Mouse (Mus musculus): Measurements from ENCODE around the gene Thtpa.

Thtpa gene

DNA sequence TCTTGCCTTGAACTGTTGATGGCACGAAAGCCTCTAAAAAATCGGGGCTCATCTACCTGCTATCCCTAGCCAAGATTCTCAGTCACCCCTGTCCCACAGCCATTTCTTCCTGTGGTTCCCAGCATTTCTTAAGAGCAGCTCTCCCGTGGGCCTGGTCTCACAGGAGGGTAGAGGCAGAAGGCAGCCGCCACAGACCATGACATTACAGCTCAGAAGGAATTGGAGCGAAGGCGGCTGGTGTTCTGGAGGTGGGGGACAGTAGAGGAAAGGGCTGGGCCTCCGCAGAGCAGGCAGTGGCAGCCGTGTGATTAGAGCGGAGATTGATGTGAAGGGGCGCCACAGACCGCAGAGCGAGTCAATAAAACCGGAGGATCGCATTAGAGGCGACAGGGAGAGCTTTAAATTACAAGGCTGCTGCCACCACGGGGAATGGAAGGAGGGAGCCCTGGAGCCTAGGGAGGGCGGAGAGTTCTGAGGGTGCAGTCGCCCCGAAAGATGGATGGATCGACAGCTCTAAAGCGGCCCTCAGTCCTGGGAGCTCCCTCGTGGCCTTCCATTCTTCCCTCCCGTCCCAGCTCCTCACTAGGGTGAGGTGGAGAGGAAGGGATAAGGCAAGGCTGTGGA lies 16.1 kb upstream of the Thtpa start:
- DNase-seq, result no peak

DNA sequence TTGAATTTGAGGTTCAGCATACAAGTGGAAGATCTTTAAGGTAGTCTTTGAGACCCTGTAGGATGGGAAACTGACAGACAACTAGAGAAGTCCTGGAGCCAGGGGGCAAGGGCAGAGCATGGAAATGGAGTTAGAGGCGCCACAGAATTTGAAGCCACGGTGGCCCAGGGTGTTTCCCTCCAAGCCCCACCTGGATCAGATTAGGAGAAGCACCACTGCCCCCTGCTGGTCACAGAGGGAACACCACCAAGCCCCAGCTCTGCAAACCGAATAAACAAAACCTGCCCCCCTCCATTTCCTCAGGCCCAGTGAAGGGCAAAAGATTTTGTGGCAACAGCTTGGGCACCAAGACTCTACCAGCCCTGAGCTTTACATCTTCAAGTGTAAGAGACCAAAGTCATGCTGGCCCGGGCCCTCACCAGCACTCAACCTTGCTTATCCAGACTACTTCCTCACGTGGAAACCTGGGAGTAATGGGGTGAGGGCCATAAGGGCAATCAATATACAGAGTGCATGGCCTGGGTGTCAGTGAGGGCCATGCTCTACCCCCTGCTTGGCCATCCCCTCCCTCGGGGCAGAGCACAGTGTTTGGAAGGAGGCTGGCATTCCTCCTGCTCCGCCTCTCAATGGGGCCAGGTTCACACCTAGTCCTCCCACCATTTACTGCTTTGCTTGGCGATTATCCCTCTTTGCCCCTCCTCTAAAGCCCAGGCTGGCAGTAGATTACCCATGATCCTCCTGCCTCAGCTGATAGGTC lies 15.2 kb upstream of the Thtpa start:
- peak; percentile 59 to 87 for DNase-seq

DNA sequence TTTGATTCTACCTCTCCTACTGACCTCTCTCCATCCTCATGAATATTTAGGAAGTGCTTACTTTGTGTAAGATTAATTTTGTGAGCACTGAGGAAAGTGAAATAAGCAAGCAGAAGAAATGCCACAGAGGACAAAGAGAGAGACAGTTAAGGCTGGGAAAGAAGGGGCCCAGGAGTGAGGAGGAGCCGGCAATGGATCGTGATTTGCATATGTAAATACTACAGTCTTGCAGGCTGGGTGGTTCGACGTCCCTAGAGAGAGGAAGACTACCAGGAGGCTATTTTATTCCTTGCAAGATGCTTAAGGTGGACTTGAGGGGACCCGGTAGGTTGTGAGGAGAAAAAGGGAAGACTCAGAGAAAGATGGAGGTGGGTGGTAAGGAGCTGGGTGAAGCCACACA lies 13.5 kb upstream of the Thtpa start:
- no peak for DNase-seq

DNA sequence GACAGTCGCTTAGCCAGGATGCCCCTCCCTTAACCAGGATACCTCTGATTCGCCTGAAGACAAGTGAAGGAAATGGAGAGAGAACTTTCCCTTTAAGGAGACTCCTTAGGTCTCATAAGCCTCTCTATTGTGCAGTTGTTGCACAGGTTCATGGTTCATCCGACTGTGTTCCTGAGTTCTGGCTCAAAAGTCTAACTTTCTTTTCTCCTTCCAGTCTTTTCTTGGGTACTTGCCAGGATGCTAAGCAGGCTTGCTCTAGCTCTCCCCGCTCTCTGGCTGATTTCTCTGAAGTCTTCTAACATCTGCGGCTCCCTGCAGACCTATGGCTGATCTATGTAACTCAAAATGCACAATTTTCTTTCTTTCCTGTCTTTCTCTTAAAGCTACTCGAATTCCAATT lies 11.1 kb upstream of the Thtpa start:
- peak; percentile 44 to 83 for DNase-seq

DNA sequence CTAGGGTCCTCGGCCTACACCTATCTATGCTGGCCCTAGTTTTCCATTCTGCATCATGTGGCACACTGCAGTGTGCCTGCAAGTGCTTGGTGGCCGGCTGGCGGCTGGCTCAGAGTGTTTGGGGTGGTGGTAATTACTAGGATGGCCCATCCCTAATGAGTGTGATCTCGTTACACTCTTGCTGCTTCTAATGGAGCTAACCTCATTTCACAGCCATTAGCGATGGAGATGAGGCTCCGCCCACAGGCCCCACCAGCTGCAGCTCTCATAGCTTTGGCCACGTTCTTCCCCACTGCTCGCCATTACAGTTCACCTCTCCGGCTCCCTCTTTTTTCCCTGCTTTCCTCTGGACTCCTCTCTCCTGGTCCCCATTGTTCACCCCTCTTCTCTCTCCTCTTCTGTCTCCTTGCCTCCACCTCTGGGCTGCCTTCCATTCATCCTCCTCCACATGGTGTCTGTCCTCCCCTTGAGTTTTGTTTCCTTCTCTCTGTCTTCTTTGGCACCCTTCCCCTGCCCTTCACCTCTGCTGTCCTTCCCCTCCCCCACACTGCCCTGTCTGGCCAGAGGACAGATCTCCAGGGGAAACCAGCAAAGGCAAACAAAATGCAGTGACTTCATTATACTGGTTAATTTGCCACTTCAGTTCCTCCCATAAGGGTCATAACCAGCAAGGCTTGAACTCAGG lies 9.1 kb upstream of the Thtpa start:
- peak; percentile 83 to 84 for DNase-seq

DNA sequence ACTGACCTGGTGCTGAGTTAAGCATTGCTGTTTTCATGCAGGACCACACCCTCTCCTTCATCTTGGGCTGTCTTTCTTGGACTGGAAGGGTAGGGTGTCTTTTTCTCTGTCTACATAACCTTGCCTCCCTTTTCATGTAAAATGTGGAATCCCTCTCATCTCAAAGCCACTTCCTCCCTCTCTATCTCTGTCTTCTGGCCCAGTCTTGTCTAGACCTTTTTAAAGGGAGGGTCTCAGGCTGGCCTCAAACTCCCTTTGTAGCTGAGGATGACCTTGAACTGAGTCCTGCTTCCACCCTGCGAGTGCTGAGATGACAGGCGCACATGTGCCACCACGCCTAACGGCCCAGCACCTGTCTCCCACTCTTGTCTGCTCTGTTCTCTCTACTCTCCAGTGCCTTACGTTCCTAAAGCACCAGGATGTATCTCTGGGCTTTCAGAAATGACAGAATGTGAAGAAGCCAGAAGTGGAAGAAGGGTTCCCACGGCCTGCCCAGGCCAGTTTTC lies 8.5 kb upstream of the Thtpa start:
- no peak for DNase-seq

DNA sequence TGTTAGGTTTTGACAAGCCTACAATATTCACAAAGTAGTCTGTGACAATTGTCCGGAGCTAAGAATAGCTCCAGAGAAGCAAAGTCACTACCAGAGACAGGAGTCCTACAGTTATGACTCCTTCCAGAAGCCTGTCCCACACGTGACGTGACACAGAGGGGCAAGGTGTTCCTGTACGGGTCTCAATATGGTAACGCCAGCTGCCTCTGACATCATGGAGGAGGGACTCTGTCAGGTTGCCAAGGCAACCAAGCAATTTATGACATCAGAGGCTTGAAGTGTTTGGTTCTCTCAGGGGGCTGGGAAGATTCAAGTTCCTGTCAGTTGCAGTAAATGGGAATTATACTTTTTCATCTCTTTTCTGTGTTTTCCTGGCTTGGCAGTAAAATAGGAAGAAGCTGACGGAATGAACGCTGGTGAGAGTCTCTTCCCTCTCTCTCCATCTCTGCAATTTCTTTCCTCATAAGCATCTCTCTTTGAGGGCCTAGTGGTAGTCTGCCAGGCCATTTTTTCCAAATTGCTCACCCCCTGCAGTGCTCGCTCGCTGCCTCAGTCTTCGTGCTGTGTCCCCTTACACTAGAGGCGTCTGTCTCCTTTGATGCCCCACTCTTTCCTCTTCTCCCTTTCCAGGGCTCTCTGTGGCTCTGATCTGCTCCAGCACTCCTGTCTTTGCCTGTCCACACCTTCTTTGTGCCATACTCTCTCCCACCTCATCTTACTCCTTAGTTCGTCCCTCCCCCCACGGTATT lies 5.2 kb upstream of the Thtpa start:
- DNase-seq, result peak in 1 of 2 experiments; percentile 26

DNA sequence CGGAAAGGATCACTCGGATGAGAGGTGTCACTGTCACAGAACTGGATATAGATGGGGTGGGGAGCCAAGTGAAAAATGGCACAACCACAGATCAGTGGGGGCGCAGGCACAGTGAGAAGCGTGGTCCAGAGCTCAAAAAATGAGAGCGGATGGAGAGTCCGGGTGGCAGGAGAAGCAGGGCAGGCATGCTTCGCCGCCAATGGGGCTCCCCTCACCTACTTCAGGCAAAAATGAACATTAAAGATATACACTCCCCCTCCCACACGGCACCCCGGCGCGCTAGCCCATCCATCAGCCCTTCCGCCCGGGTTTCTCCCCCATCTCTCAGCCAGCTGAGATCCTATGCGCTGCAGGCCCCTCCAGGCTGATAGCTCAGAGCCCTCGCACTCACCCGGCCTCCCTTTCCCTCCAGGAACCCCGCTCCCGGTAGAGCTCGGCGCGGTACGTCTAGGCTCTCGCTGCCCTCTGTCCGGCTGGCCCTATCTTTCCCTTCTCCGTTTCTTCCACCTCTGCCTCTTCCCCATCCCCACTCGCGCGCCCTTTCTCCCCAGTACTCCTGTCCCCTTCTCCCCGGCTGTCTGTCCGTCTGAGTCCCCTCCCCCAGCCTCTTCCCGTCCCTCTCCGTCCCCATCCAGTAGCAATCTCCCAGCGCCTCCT lies 3.2 kb upstream of the Thtpa start:
- peak in 1 of 2 experiments; percentile 58 for DNase-seq

DNA sequence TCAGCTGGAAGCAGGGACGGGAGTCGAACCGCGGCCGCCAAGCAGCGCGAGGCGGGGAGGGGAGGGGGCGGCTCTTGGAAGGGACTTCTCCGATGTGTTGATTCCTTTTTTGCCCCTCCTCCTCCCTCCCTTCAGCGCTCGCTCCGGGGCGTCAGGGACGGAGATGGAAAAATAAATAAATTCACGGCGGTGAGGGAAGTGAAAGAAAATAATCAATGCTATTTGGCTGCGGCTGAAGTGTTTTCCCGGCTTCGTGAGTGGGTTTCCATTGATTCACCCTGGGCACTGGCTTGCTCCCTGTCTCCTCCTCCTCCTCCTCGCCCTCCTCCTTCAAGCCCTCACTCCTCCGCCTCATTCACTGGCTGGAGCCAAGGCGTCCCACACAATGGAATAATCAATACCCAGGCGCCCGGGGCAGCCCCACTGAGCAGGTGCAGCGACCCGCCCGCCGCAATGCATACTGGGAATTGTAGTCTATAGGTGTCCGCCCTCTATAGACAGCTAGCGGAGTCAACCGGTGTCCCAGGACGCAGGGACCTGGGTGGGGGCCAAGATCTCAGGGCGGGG lies 2.5 kb upstream of the Thtpa start, which contains the start of gene Zfhx2:
Gene Zfhx2, minus strand, starts transcription at position 314 of the 567 bp plus-strand sequence.
- peak; percentile 97 to 98 for DNase-seq

DNA sequence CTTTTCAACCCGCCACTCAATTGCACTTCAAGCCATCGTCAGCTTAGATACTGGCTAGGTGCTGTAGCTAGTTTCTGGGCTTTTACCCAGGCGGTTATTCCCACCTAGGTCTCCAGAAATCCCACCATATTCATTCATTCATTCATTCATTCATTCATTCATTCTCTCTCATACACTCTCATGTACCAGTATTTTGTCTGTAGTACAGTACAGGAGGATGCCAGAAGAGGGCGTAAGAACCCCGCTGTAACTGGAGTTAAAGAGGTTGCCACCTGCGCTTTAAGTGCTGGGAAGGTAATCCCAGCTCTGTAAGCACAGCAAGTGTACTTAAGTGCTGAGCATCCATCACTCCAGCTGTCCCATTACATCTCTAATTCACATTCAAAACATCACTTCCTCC lies 657 bp upstream of the Thtpa start:
- DNase-seq, result no peak

DNA sequence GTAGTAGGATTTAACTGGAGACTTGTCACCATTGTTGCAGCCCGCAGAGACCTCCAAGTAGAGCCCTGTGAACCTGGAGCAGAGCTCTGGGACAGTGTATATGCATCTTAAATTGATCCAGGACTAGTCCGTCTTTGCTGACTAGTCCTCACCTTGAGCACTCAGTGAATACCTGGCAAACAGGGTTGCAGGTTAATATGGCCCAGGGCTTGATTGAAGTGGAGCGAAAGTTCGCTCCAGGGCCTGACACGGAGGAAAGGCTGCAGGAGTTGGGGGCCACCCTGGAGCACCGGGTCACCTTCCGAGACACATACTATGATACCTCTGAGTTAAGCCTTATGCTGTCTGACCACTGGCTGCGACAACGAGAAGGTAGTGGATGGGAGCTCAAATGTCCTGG lies 679 bp downstream of the Thtpa start:
- no peak for DNase-seq

DNA sequence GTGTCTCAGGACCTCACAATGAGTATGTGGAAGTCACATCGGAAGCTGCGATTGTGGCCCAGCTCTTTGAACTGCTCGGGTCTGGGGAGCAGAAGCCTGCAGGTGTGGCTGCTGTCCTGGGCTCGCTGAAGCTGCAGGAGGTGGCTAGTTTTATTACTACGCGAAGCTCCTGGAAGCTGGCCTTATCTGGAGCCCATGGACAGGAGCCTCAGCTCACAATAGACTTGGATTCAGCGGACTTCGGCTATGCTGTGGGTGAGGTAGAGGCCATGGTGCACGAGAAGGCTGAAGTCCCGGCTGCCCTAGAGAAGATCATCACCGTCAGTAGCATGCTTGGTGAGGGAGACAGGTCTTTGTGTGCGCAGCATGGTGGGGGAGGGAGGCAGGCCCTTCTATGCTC lies 1.1 kb downstream of the Thtpa start:
- DNase-seq, result peak in 1 of 2 experiments; percentile 36

DNA sequence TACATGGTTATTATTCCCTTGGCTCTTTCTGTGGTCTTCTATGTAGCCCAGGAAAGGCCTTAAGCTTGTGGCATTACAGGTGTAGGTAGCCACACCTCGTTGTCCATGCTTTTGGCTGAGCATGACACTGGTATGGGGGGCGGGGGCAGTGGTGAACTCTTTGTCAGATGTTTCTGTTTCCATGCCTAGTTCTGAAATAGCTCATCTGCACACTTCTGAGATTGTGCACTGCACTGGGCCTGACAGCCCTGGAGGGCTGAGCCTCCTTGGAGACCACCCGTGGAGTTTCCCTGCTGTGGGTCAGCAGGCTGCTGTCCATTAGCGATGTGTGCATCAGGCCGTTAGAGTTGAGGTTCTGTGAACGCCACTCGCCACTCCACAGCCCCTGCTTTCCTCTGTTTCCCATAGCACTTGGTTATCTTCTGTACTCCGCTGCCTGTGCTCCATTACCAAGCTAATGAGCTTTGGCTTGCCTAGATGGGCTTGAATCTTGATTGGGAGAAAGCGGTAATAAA lies 2.0 kb downstream of the Thtpa start:
- no peak for DNase-seq

DNA sequence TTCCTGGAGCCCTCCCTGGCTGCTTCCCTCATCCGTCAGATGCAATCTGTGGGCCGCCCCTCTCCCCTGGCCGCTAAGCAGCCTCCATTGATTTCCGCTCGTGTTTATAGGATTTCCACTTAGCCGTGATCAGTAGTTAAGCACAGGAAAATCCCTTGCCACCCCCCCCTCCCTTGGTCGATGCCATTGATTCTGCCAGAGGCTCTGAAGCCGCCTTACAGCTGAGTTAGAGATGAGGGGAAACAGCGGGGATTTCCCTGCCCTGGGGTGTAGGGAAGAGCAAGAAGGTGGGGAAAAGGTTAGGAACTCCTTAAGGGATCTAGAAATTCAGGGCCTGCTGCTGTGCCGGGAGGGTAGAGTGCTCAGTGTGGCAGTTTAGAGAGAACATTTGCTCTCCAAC lies 3.1 kb downstream of the Thtpa start:
- no peak for DNase-seq

DNA sequence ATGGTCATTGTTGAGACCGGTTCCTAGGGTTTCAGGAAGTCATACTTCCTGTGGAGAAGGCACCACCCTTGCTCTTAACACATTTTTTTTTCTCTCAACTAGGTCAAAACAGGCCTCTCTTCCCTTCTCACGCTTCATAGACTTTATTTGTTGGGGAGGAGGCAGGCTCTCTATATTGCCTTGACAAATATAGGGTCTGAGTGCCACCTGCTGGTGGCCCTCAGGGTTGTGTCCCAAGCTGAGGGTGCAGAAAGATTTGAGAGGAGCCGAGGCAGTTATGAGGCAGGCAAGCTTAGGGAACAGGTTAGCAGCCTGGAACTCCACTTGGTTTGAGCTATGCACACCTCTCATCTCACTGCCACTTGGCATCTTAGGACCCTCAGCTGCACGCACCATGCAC lies 3.5 kb downstream of the Thtpa start:
- peak; percentile 64 to 79 for DNase-seq

DNA sequence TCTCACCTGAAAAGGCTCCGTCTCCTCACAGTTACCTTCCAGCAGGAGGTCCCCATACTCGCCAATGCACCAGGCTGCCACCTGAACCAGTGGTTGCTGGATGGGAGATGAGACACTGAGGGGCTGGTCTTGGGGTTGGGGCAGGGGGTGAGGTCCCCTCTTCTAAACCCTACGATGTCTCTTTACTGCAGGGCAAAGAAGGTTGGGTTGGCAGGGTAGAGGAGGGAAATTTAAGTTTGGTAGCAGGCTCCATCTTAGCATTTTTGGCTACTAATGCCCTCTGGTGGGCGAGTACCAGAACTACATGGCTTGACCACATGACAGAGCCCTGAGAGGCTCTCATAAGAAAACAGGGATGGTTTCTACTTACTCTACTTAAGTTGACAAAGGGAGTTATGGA lies 7.0 kb downstream of the Thtpa start:
- DNase-seq, result peak; percentile 60 to 76

DNA sequence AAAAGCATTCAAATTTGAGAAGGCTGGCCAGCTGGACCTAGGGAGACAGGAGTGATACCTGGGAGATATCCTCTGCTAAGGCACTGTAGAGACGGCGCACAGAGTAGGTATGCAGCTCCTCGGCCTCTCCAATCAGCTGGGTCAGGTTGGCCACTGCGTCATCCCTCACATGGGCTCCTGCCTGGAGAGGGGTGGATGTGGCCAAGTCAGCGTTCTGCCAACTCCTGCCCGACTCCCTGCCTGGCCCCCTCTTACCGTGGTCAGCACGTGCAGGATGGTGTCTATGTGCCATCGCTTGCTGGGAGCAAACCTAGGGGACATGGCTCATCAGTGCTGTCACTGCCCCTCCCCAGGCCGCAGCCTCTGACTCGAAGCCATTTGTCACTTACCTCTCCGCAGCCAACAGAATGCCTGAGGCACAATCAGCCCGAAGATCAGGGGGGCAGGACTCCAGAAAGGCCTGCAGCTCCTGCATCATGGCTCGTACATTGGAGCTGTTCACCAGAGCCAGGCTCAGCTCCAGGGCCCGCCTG lies 7.7 kb downstream of the Thtpa start:
- DNase-seq, result no peak

DNA sequence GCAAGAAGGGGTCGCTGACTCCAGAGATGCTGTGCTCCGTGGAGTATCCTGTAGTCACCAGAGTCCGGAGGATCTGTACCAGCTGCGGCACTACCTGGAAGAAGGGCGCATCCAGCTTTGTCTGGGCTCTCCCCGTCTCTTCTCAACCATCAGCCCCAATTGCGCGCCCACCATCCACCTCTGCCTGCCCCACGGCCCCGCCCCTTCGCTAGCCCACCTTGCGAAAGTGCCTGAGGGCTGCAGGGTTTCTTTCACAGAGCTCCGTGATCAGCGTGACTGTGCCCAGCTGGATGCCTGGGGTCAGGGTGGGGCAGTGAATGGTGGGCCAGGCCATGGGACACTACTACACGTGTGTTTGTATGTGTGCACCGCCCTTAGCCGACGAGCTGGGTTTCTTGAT lies 9.8 kb downstream of the Thtpa start:
- DNase-seq, result no peak

DNA sequence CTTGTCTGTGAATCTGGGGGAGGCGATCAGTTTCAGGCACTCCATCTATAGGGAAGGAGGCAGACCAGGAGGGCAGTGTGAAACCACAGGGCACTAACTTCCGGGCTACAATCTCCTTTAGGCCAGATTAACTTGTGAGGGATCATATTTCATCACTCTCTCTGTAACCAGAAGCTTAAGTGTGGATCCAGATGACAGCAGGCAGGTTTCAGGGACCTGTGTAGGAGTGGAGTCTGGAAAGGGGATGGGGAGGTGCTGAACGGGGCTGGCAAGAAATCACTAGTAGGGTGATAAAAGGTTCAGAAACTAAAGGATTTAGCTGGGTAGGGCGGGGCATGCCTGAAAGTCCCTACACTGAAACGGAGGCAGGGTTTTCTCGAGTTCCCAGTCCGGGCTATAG lies 10.8 kb downstream of the Thtpa start:
- no peak for DNase-seq

DNA sequence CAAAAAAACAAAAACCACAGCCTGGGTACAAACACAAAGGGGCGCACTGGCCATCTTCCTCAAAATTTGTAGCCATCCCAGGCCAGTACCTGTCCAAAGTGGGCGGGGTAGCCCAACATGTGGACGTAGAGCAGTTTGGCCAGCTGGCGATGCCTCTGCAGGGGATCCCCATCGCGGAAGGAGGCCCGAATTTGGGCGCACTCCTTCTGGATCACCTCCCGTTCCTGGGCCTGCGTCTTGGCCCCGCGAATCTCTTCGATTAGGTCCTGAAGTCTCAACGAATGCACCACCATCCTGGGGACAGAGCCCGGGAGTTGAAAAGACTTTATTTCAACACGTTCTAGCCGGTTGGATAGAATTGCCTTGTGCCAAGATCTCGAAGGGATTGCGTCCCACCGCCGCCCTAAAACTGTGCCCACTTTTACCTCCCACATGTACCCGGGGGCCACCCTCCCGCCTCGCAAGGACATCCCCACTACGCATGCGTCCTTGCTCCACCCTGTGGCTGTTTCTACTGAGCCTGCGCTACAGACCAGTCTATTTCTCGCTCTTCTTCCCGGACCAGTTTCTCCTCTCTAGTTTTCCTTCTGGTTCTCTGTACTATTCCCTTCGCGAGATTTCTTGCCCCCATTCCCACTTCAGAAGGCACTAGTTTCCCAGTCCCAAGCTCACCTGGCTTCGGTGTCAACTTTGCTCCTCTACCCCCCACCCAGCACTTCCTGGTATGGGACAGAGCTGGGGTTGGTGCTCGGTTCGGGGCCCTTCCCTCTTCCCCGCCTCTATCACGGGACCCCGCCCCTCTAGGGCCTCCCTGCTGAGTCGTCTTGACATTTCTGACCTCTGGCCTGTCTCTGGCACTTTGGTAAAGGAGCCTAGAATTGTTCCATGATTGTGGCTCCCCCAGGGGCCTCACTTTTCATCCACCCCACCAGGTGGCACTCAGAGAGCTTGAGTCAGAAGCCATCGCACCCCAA lies 11.5 kb downstream of the Thtpa start, which contains the start of gene Ap1g2:
Gene Ap1g2, minus strand, starts transcription at position 758 of the 974 bp plus-strand sequence.
- peak; percentile 88 to 90 for DNase-seq

Data from kidney, postnatal 36 days (tissue).